Mouse (Mus musculus) heart, postnatal 36 days (tissue): ENCODE data around the gene Ubr1. TPM values are rescaled to one million over a fixed set of nuclear protein-coding genes. Genes with fewer than 3 reads are reported as not detected.
"Not testable (repeated sequence)": the region's sequence is repeated elsewhere in the genome, so short reads cannot be mapped to it uniquely, and the experiment has no call there.

Experiments used
- DNase-seq, 2 experiments: peaks; one replicate each; pipeline ENCODE4 v3.0.0; 2021 to 2022
- intact Hi-C: fragments of 180-260 bp; cut with DNase I; formaldehyde crosslinking; loops from one replicate; pipeline ENCODE4 v1.15.1; 2025
- total RNA-seq, 2 experiments: library from RNA; stranded (reverse); gene quantifications; 2 replicates each; pipeline ENCODE4 v1.2.3; 2021

Gene Ubr1
- total RNA-seq, 2 experiments from 2014 or later: 22.6 to 23.5 TPM

DNA sequence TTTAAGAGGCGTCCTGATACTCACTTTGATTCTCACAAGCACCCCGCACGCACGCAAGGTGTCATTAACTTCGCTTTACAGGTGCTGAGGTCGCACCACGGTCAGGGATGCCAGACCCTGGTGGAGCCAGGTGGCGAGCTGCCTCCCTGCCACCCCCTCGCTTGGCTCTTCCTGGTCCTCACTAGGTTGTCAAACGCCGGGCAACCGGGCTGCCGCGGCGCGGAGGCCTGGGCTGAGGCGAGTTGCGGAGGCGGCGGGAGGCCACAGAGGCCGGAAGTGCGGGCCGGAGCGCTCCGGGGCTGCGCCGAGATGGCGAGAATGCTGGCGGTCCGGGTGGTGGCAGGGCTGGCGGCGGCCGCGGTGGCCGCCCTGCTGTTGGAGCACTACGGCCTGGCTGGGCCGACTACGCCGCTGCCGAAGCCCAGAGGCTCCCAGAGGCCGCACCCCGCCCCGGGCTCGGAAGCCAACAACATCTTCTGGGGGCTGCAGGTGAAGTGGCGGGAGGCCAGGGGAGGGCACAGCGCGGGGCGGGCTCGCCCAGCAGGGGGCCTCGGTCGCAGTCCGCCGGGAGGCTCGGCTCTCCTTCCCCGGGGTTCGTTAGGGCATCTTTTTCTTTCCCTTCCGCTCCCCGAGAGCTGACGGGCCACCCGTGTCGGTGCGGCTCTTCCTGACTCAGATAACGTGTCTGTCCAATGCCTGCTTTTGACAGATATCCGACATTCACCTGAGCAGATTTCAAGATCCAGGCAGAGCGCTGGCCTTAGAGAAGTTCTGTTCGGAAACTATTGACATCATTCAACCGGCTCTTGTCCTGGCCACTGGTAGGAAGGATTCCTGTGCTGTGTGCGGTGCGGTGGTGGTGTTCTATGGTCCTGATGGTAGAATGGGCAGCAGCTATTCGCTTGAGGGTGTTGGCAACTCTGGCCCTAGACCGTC, 6.7 kb upstream of the Ubr1 start, which contains the start of gene Tmem62:
Gene Tmem62 (plus strand): TSS at position 28 of the 936 bp plus-strand sequence.
- DNase-seq: peak; percentile 70 to 83
- intact Hi-C loops: loop anchor here (5.0 kb wide), 1 partner anchor 125 kb away; no protein-coding TSS in a partner anchor

DNA sequence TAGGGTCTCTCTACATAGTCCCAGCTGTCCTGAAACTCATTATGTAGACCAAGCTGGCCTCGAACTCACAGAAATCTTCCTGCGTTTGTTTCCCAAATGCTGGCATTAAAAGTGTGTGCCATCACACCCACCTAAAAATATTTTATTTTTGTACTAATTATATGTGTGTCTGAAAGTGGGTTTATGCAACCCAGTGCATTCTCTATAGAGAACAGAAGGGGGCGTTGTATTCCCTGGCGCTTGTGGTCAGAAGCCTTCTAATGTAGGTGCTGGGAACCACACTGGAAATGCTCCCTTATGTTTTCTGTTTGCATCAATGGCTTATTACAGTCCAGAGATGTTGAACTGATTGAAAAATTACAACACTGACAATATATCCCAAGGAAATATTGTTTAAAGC, 5.8 kb upstream of the Ubr1 start:
- DNase-seq: no peak

DNA sequence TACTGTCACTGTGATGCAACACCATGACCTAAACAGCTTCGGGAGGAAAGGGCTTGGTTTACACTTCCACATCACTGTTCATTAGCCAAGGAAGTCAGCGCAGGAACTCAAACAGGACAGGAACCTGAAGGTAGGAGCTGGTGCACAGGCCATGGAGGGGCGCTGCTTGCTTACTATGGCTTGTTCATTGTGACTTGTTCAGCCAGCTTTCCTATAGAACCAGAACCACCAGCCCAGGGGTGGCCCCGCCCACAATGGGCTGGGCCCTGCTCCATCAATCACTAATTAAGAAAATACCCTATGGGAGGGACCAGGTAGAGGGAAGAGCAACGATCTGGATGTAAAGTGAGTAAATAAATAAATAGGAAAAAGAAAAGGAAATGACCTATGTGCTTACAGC, 2.4 kb upstream of the Ubr1 start:
- no peak for DNase-seq
- intact Hi-C loops: no loop called here

More for the DNA sequence above, 5.8 kb upstream of the Ubr1 start:
- intact Hi-C loops: loop anchor here (5.0 kb wide), 1 partner anchor 126 kb away; no protein-coding TSS in a partner anchor

DNA sequence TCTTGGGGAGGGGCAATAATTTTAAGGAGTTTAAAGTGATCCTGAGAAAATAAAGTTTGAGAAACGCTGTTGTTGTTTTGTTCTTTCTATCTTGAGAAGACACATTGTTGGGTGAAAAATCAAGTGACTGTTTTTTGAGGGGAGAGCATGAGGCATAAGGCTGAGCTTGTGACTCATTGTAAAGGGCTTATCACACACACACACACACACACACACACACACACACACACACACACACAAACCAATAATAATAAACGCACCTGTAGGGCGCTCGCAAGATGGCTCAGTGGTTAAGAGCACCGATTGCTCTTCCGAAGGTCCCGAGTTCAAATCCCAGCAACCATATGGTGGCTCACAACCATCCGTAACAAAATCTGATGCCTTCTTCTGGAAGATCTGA, 1.7 kb upstream of the Ubr1 start:
- intact Hi-C loops: not testable (repeated sequence)

DNA sequence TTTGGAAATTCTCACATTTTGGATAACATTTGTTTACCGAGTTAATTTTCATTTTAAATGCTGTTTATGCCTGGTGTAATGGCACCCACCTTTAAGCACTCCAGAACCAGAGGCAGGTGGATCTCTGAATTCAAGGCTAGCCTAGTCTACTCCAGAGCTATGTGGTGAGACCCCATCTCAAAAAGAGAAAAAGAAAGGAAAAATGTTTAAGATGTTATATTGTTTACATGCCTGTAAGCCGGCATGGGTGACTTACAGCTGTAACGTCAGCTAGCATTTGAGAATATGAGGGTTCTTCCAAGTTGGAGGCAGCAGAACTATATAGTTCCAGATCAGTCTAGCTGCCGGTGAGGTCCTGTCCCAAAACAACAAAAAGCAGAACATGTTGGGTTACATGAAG, 1.3 kb upstream of the Ubr1 start:
- intact Hi-C loops: loop anchor here (2.0 kb wide), 1 partner anchor 37 kb away; the partner anchor contains the start of gene Ccndbp1
- DNase-seq: no peak

More for the DNA sequence above, 1.7 kb upstream of the Ubr1 start:
- not testable (repeated sequence) for DNase-seq

DNA sequence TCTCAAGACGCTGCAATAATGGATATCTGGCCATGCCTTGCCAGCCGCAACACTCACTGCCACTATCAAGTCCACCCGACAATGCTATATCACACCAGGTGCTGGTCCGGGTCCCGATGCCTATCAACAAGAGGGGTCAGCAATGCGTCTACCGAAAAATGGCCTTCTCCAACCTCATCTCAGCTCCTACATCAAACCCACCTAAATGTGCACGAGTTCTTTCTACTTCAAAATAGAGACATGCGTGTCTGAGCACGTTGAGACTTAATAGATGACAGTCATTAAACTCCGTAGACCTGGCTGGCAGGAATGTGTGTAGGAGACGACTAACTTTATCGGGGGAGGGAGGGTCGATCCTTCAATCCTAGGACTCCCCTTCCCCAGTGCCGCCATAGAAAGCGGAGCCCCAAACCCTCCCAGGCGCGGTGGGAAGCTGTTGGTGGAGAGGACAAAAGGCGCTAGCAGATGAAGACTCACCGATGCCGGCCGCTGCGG, 423 bp downstream of the Ubr1 start:
- peak in 1 of 2 experiments; percentile 6 for DNase-seq
- intact Hi-C loops: loop anchor here (2.0 kb wide), 1 partner anchor 39 kb away; the partner anchor contains the start of gene Ccndbp1

DNA sequence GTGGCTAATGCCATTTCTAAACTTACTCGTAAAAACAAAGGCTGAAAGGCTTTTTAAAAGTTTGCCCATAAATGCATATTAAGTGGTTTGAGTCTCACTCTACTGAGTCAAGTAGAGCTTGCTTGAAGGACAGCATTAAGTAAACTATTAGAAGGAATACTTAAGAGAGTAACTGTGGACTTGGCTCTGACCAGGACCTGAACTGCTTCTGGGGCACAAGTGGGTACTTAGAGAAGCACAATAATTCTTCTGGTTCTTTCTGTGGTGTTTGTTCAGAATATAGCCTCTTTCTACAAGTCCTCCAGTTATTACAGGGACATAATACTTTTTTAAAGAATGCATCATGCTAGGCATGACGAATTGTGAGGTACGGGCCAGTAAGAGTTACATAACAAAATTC, 5.0 kb downstream of the Ubr1 start:
- DNase-seq: no peak
- intact Hi-C loops: no loop called here

DNA sequence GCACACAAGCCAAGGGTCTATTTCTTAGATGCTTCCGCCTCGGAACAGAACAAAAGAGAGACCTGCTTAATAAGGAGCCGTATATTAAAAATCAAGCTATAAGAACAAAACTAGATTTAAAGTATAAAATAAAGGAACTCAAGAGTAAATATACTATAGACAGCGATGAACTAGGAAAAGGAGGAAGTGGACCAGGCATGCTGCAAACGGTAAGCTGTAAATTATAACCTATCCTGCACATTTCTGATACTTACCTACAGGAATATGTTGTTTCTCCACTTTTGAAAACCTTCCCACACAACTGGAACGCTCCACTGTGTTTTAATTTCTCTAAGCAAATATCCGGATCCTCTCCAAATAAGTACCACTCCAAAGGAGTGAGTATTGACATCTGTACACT, 7.4 kb downstream of the Ubr1 start:
- DNase-seq: no peak
- intact Hi-C loops: no loop called here

DNA sequence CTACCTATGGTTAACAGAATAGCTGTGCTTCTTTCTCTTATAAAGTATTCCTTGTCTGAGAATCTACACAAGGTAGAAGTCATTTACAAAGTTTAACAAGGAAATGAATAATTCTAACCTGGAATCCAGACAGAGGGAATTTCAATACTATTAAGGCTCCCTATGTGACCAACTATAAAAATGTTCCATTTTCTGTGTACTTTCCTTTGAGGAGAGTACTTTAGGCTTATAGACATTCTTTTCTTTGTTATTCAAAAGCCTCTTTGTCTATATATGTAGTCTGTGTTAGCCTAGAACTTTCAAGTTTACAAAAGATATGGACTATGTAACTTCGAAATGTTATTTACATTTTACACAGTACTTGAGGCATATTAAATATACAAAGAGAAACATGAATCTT, 10.3 kb downstream of the Ubr1 start:
- intact Hi-C loops: no loop called here

DNA sequence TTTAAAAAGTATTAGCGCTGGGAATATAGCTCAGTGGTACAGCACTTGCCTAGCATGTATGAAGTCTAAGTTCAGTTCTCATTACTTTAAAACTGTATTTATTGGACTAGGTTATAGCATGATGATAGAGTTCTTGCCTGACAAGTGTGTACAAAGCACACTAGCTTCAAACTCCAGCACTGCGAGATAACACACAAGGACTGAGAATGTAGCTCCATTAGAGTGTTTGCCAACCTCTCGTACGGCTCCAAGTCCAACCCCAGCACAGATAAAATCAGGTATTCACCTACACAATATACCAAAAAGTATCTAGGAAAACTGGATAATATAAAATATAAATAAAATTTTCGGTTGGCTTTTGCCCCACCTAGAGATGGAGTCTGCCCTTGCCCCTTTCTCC, 10.7 kb downstream of the Ubr1 start:
- intact Hi-C loops: no loop called here
- DNase-seq: no peak

More for the DNA sequence above, 10.3 kb downstream of the Ubr1 start:
- DNase-seq: no peak

DNA sequence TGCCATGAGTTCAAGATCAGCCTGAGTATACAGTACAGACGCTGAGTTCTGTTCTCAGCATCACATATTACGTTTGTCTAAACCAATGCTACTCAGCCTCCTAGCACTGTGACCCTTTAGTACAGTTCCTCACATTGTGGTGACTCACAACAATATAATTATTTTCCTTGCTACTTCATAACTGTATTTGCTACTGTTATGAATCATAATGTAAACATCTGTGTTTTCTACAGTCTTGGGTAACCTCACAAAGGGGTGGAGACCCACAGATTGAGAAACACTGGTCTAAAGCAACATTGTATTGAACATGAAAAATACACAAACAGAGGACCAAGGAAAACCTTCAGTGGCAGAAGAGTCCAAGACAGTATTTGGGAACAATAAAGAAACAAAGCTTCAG, 11.2 kb downstream of the Ubr1 start:
- intact Hi-C loops: no loop called here
- DNase-seq: no peak

DNA sequence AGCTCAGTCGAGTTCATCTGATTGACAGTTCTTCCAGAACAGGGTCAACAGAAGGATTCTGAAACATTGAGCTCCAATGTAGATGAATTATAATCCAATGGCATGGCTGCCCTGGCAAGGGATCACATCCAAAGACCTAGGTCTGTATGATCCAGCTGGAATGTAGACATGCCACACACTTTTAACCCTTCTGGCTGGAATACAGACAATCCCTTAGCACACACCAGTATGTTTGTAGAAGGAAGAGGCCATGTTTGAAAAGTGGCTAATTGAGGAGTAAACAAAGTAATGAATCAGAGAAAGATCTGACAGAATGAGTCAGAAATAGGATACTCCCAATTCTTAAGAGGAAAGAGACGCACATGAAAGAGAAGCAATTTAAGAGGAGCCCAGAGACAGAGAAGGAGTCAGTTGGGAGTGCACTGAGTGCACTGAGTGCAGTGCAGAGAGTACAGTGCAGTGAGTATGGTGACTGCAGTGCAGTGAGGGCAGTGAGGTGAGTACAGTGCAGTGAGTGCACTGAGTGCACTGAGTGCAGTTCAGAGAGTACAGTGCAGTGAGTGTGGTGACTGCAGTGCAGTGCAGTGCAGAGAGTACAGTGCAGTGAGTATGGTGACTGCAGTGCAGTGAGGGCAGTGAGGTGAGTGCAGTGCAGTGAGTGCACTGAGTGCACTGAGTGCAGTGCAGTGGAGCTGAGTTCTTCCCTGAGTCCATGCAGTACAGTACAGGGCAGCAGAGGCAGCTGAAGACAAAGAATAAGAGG, 18.2 kb downstream of the Ubr1 start:
- intact Hi-C loops: no loop called here
- no peak for DNase-seq

DNA sequence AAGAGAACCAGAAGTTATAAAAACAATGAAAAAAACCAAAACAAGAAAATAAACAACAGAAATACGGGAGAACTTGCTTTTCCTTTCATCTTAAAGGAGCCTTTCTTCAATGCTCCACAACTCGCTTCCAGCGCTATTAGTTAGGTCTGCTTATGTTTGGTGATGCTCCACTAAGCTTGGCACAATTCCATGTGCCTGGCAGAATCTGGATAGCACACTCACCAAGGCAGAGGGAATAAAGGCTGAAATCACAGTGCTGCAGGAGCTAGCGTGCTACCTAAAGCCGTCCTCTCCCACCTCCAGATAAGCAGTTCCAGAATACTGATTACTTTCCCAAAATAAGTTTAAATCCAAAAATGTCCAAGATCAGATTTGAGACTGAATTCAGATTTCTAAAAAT, 19.3 kb downstream of the Ubr1 start:
- no peak for DNase-seq
- intact Hi-C loops: no loop called here

DNA sequence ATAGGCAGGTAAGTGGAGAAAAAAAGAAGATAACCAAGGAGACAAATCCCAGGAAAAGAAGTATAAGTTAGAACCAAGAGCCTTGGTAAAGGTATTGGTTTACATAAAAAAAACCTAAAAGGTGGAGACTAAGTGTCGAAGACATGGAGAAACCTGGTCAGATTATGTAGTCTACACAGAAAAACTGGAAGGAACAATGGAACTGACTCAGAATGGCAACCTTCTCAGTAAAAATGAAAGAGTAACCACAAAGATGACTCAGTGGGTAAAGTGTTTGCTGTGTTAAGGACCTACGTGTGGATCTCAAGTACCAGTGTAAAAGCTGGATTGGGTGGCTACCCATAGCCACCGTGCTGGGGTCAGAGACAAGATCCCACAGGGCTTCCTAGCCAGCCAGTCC, 37.5 kb downstream of the Ubr1 start:
- DNase-seq: no peak
- intact Hi-C loops: no loop called here

DNA sequence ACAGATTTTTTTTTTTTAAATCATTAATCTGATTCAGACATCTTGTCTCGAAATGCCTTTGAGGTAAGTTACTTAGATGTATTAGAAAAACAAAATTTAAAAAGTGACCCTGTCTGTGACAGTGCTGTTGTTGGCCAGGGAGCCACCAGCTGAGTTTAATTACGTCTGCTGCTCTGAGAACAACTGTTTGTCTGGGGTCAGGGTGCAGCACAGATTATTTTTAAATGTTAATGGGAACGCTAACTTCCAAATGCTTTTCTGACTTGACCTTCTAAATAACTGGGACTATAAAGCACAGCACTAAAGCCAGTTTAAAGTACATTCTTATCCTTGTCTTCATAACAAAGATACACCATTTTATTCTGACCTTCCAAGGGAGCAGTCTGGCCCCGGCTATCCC, 61.0 kb downstream of the Ubr1 start:
- DNase-seq: no peak
- intact Hi-C loops: no loop called here

DNA sequence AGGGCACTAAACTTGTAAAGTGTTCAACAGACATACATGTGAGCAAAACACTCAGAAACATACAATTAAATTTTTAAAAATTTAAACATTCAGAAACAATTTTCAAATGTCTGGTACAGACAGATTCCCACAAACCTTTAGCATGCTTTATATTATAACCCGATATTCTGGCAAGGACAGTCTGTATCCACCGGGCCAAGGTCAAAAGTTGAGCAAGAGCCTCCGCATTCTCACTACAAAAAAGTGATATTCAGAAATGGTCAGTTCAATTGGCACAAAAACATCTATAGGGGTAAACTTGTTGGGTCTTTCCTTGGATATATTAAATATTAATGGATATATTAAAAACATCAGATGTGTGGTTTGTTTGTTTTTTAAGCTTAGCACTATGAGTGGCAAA, 74.2 kb downstream of the Ubr1 start:
- no peak for DNase-seq
- intact Hi-C loops: no loop called here

DNA sequence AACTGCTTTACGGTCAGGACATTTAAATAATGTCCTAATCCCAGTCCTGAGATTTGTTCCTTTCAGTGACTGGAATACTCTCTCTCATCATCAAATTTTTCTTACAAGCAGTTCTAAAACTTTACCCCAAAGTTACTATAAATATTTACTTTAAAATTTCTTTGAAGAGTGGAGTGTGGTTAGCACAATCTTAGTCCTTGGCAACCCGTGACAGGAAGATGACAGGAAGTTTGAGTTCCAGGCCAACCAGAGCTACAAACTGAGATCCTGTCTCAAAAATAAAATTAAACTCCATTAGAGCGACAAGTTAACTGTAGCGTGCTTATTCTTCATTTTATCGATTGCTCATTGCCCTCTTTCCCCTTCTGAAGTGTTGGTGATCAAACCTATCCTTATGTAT, 82.9 kb downstream of the Ubr1 start:
- no peak for DNase-seq
- intact Hi-C loops: no loop called here

DNA sequence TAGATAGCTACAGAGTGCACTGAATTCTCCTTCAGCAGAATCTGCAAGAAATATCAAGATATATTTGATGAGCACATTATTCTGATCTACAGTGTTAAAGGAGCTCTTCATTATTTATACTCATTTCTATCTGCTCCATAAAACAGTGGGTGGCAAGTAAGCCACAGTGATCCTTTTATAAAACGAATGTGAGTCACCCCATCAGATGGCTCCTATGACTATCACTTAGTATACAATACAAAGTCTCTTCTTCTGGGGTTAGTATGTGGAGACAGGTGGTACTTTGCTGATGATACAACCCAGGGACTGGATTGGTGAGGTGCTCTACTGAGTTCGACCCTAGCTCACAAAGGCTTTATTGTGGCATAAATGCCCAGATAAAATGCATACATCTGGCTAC, 97.3 kb downstream of the Ubr1 start:
- DNase-seq: no peak
- intact Hi-C loops: no loop called here

DNA sequence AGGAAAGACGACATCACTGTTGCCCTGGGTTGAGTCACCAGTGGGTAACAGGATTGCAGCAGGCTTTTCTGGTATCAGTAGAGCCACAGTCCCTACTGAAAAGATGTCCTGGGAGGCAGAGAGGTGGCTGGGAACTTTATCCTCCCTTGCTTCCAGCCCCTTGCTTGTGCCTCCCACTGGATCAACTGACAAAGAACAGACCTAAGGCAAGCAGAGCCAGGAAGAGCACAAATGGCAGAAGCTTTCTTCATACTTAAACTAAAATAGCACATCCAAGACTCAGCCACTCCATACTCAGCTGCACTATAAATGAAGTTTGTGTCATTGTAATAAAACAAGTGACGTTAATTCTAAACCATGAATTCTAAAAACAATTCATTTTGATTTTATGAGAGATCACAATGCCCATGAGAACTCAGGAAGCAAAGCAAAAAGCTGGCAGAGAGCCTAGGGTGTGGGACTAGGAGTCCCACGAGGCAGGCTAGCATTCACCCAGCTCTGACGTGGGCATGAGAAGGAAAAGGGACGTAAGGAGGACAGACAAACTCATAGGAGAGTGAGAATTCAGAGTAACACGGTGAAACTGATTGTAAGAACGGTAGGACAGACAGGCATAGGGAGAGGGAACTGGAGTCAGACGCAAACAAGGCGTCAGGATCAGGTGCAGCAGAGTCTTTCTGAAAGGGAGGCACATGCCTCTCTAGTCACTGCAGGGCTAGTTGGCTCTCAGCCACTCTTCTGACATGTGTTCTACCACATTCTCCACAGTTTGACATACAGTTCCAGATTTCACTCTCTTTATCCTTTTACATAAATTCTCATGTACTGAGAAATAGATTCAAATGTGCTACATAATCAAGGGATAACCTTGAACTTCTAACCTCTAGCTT, 98.8 kb downstream of the Ubr1 start:
- DNase-seq: peak in 1 of 2 experiments; percentile 9
- intact Hi-C loops: no loop called here

DNA sequence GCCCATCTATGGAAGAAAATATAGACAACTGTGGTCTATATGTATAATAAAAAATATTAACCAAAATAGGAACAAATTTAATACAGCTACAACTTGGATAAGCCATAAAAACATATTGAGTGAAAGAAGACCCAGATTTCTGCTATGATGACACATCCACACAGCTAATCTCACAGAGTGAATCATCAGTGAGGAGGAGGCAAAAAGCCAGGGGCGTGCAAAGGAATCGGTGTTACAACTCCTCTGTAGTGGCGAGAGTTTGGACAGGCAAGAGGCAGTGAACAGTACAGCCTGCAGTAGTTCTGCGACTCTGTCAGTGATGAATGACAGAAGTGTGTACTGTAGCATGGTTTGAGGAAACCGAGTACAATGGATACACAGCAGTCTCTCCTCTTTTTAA, 103.2 kb downstream of the Ubr1 start:
- intact Hi-C loops: loop anchor here (2.0 kb wide), 1 partner anchor 389 kb away; no protein-coding TSS in a partner anchor
- DNase-seq: no peak
